Mouse (Mus musculus): ENCODE measurements at regions not wholly inside any gene's neighbourhood (a gene's known extent, or its start where the extent isn't known, plus 50 kb on each side); places are given as distances from the start of the nearest gene placed in this dataset.

DNA sequence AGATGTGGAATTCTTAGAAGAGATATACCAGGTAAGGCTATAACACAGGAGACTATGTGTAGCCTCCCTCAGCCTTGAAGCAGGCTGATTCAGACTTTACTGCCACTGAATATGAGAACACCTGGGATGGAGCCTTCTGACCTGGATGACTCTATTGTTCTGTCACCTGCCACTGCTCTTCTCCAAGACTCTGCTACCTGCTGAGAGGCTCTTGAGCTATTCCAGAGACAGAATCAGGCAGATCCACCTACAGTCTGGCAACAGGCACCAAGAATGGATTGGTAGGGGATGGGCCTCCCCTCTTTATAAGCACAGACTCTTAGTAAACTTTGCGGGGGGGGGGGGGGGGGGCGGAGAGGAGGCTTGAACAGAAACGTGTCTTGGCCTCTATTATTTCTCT lies 970.5 kb upstream of the Pot1a start:
- no peak for DNase-seq

DNA sequence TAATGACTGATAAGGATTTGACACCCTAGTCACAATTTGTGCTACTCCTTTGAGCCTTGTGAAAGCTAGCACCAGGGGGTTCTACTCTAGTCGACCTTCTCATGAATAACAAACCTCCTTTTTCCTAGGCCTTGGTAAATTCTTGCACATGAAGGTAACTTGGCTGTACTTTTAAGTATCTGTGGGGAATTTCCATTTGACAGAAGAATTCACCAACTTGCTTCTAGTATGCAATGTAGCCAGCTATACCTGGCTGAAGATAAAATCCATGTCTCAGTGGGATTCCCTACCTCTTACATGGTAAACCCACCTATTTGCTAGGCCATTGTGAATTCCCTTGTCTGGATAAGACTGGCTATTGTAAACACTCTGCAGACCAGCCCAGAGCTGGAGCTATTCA lies 967.6 kb upstream of the Pot1a start:
- no peak for DNase-seq

DNA sequence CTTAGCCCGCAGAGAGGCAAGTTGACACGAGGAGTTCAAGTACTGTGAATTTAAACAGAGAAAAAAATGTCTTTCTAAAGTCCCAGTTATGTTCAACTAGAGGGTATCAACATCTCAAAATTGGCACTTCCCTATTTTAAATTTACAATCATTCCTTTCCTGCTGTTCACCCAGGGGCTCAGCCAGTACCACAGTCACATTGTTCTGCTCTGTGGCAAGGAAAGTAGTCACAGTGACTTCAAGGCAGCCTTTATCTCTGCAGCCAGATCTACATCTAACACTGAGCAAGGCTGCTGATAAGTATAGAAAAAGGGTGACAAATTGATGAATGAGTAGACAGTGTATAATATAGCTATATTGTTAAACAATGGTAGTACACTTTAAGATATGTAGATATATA lies 957.8 kb upstream of the Pot1a start:
- peak; percentile 19 to 20 for DNase-seq

DNA sequence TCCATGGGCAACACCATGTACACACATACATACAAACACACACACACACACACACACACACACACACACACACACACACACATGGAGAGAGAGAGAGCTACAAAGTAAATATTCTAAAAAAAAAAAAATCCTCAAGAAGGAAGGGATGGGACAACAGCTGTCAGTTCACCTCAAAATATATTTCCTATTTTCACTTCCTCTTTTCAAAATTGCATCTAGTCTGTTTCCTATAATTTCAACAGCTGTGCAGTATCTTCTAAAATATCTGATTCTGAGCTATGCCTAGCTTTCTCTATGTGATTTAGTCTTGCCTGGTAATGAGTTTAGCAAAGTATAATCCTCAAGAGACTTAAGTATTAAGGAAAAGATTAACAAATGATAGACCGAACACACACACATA lies 955.7 kb upstream of the Pot1a start:
- DNase-seq, result peak in 1 of 2 experiments; percentile 9

DNA sequence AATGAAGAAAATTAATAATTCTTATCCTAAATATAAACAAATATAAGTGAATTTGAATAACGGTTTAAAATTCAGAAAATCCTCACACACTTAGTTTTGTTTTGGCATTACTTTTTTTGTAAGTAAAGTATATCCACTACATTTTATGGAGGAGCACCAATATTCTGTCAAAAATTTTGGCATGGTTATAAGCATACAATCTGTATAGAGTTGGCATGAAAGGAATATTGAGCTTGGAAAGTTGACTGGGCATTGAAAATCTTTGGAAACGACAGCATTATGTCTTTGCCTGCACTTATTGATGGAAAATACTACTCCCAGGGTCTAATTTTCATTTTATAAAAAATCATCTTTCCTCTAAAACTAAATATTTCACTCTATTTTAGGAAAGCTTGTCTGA lies 952.5 kb upstream of the Pot1a start:
- DNase-seq, result no peak
